Mouse (Mus musculus) myocyte (in vitro differentiated cells): Measurements from ENCODE around the gene Acbd4. TPM values are rescaled to one million over a fixed set of nuclear protein-coding genes. Genes with fewer than 3 reads are reported as not detected.

Experiments
- H3K27me3 ChIP-seq: one replicate; pipeline ENCODE4 v1.6.1; 2011; ENCODE audit not compliant: control insufficient read depth, insufficient read depth, insufficient read length
- H3K36me3 ChIP-seq: one replicate; pipeline ENCODE4 v1.6.1; 2011; ENCODE audit not compliant: control insufficient read depth, insufficient read depth
- H3K4me2 ChIP-seq: one replicate; pipeline ENCODE4 v1.6.1; 2011; ENCODE audit warnings: low read depth, control low read depth
- H3K4me3 ChIP-seq: one replicate; pipeline ENCODE4 v1.5.1; 2011; ENCODE audit warnings: mild to moderate bottlenecking, control low read depth, moderate library complexity
- H3K79me2 ChIP-seq: one replicate; pipeline ENCODE4 v1.6.1; 2011; ENCODE audit not compliant: control insufficient read depth, insufficient read depth
- H3ac ChIP-seq: one replicate; pipeline ENCODE4 v1.6.1; 2011; ENCODE audit not compliant: control insufficient read depth, insufficient read length
- CEBPB ChIP-seq: IDR thresholded peaks from 2 replicates; pipeline ENCODE4 v1.6.1; 2011; ENCODE audit warnings: mild to moderate bottlenecking, moderate library complexity; ENCODE audit not compliant: poor library complexity, insufficient read depth, severe bottlenecking
- E2F4 ChIP-seq: IDR thresholded peaks from one replicate; pipeline ENCODE4 v1.6.1; 2011; ENCODE audit warnings: mild to moderate bottlenecking, control low read depth, moderate library complexity; ENCODE audit not compliant: insufficient read depth
- MAX ChIP-seq: IDR thresholded peaks from one replicate; pipeline ENCODE4 v1.6.1; 2011; ENCODE audit warnings: low read depth, mild to moderate bottlenecking, control low read depth
- MYOD1 ChIP-seq, 3 experiments: IDR thresholded peaks; one replicate each; pipeline ENCODE4 v1.6.1; 2011; ENCODE audit warnings: control low read depth in 2 of 3, low read depth in 2 of 3, mild to moderate bottlenecking in 2 of 3, moderate library complexity in 1 of 3; ENCODE audit not compliant: insufficient read length in 2 of 3, control insufficient read depth in 1 of 3
- MYOG ChIP-seq, 3 experiments: IDR thresholded peaks; one replicate each; pipeline ENCODE4 v1.6.1; 2011; ENCODE audit warnings: control low read depth in 2 of 3, low read depth in 2 of 3, mild to moderate bottlenecking in 2 of 3; ENCODE audit not compliant: insufficient read length in 2 of 3, control insufficient read depth in 1 of 3, insufficient read depth in 1 of 3
- POLR2A ChIP-seq: IDR thresholded peaks from one replicate; pipeline ENCODE4 v1.6.1; 2011; ENCODE audit warnings: low read depth, mild to moderate bottlenecking, control low read depth, moderate library complexity; ENCODE audit not compliant: insufficient read length
- POLR2AphosphoS2 ChIP-seq: IDR thresholded peaks from one replicate; pipeline ENCODE4 v1.6.1; 2011; ENCODE audit warnings: low read depth, control low read depth; ENCODE audit not compliant: insufficient read length
- REST ChIP-seq: IDR thresholded peaks from one replicate; pipeline ENCODE4 v1.6.1; 2011; ENCODE audit warnings: mild to moderate bottlenecking, control low read depth, moderate library complexity; ENCODE audit not compliant: insufficient read depth, insufficient read length
- SRF ChIP-seq: IDR thresholded peaks from one replicate; pipeline ENCODE4 v1.6.1; 2011; ENCODE audit warnings: low read depth; ENCODE audit not compliant: control insufficient read depth, insufficient read length
- TCF12 ChIP-seq: IDR thresholded peaks from one replicate; pipeline ENCODE4 v1.6.1; 2011; ENCODE audit warnings: mild to moderate bottlenecking, control low read depth; ENCODE audit not compliant: poor library complexity, insufficient read depth, severe bottlenecking
- TCF3 ChIP-seq: IDR thresholded peaks from one replicate; pipeline ENCODE4 v1.6.1; 2011; ENCODE audit warnings: low read depth, control low read depth; ENCODE audit not compliant: insufficient read length
- USF1 ChIP-seq: IDR thresholded peaks from one replicate; pipeline ENCODE4 v1.6.1; 2011; ENCODE audit warnings: low read depth, mild to moderate bottlenecking, control low read depth, moderate library complexity
- polyA plus RNA-seq: library from polyadenylated mRNA; unstranded; fragments of >200 nt; fragmentation: generic; extraction: Trizol; gene quantifications from one replicate; pipeline ENCODE4 v1.2.1, GENCODE M21; 2012; ENCODE audit warnings: missing spikeins

The Acbd4 gene
- polyA plus RNA-seq, 1 experiment = 55.2 TPM

- Histone ChIP-seq H3K27me3 (no peaks in the 10 kb centered on the region), H3K36me3 (peaks cover 27% of the 10 kb centered on the region), H3K4me2 (no peak overlapping the region), H3K79me2 (peaks cover 14% of the 10 kb centered on the region), H3K4me3 (no peak overlapping the region), H3ac (no peak overlapping the region)
- TF ChIP-seq MYOG (IDR thresholded peaks at IDR 0.05; ENCODE audit: control insufficient read depth in 1 of 3, insufficient read depth in 1 of 3, insufficient read length in 2 of 3, low read depth in 2 of 3) (no peak), POLR2AphosphoS2 (no peak), POLR2A (no peak), E2F4 (no peak), CEBPB (no peak), MAX (no peak), TCF12 (no peak), MYOD1 (IDR thresholded peaks at IDR 0.05; ENCODE audit: control insufficient read depth in 1 of 3, insufficient read length in 2 of 3, low read depth in 2 of 3) (no peak), SRF (no peak), TCF3 (no peak), USF1 (no peak)
These were observed 21.0 kb upstream of the Acbd4 start for GRCm38 (mm10) chr11:103080323-103081091.

DNA sequence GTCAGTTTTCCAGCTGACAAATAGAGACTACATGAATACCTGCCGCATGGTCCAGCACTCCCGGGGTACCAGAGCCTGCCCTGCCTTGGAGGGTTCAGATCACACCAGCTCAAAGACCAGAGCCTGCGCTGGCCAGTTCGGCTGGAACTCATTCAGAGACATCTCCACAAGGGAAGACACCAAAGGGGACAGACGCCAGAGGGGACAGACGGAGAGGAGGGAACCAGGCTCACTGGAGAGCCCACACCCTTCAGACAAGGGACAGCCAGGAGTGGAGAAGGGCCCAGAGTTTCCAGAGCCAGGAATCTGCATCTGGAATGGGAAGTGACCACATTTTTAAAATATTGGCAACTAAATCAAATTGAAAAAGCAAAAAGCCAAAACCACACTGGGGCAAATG lies 19.9 kb upstream of the Acbd4 start:
- Histone ChIP-seq H3ac (no peak overlapping the region), H3K4me3 (no peak overlapping the region), H3K36me3 (peaks cover 21% of the 10 kb centered on the region), H3K27me3 (no peaks in the 10 kb centered on the region), H3K4me2 (no peak overlapping the region), H3K79me2 (peaks cover 14% of the 10 kb centered on the region)
- TF ChIP-seq CEBPB (no peak), MYOD1 (IDR thresholded peaks at IDR 0.05; ENCODE audit: control insufficient read depth in 1 of 3, insufficient read length in 2 of 3, low read depth in 2 of 3) (no peak), TCF3 (no peak), MYOG (IDR thresholded peaks at IDR 0.05; ENCODE audit: control insufficient read depth in 1 of 3, insufficient read depth in 1 of 3, insufficient read length in 2 of 3, low read depth in 2 of 3) (no peak), REST (no peak), POLR2A (no peak), POLR2AphosphoS2 (no peak), SRF (no peak), USF1 (no peak), TCF12 (no peak), MAX (no peak), E2F4 (no peak)

GRCm38 (mm10) chr11:103093306-103093705 lies 8.2 kb upstream of the Acbd4 start:
- Histone ChIP-seq H3K4me2 (peak overlapping the region; percentile 93), H3K4me3 (no peak overlapping the region), H3K79me2 (peaks cover 8% of the 10 kb centered on the region), H3K27me3 (no peaks in the 10 kb centered on the region), H3K36me3 (no peaks in the 10 kb centered on the region), H3ac (no peak overlapping the region)
- TF ChIP-seq E2F4 (no peak), MYOD1 (IDR thresholded peaks at IDR 0.05; ENCODE audit: control insufficient read depth in 1 of 3, insufficient read length in 2 of 3, low read depth in 2 of 3) (peak in 1 of 3 experiments; percentile 13)

GRCm38 (mm10) chr11:103093862-103094833 lies 7.3 kb upstream of the Acbd4 start:
- H3K27me3 ChIP-seq = no peaks in the 10 kb centered on the region
- peaks cover 8% of the 10 kb centered on the region for H3K79me2 ChIP-seq
- H3K4me2 ChIP-seq = peak overlapping the region; percentile 93
- peak; percentile 36 for TF ChIP-seq POLR2AphosphoS2
- TF ChIP-seq REST = no peak
- no peak for TF ChIP-seq USF1
- peak; percentile 47 for TF ChIP-seq POLR2A
- H3ac ChIP-seq = no peak overlapping the region
- no peaks in the 10 kb centered on the region for H3K36me3 ChIP-seq
- H3K4me3 ChIP-seq = no peak overlapping the region
